Mouse (Mus musculus) midbrain, postnatal 0 days (tissue): ENCODE data around the gene 1700080O16Rik. TPM values are rescaled to one million over a fixed set of nuclear protein-coding genes. Genes with fewer than 3 reads are reported as not detected.
A peak's percentile ranks its signal among the peaks of the same experiment; 100 is the strongest.

ENCODE experiments used
- ATAC-seq: fragments of 200-750 bp; cut with Nextera tagmentation; 2 replicates; pipeline ENCODE4 v1.8.0; 2017; ENCODE audit warnings: moderate number of reproducible peaks, mild to moderate bottlenecking, moderate TSS enrichment, moderate library complexity; ENCODE audit not compliant: low FRiP score
- DNase-seq: peaks from one replicate; pipeline ENCODE4 v3.0.0-alpha.2; 2015; ENCODE audit warnings: low spot score
- H3K27ac ChIP-seq: fragments of 300-500 bp; sonication (generic); 2 replicates; pipeline ENCODE4 v1.5.1; 2014; ENCODE audit warnings: low read depth, mild to moderate bottlenecking, low read length, mixed read lengths
- H3K27me3 ChIP-seq: fragments of 300-500 bp; sonication (generic); 2 replicates; pipeline ENCODE4 v1.6.1; 2014; ENCODE audit warnings: low read length, control low read depth, mixed read lengths; ENCODE audit not compliant: insufficient read depth
- H3K36me3 ChIP-seq: fragments of 300-500 bp; sonication (generic); 2 replicates; pipeline ENCODE4 v1.6.1; 2014; ENCODE audit warnings: low read length, control low read depth, mixed read lengths; ENCODE audit not compliant: insufficient read depth
- H3K4me1 ChIP-seq: fragments of 300-500 bp; sonication (generic); 2 replicates; pipeline ENCODE4 v1.6.1; 2014; ENCODE audit warnings: mild to moderate bottlenecking, control low read depth, antibody characterized with exemption, low read length, mixed read lengths; ENCODE audit not compliant: insufficient read depth
- H3K4me2 ChIP-seq: fragments of 300-500 bp; sonication (generic); 2 replicates; pipeline ENCODE4 v1.6.1; 2014; ENCODE audit warnings: low read depth, mild to moderate bottlenecking, low read length, mixed read lengths; ENCODE audit not compliant: poor library complexity, severe bottlenecking
- H3K4me3 ChIP-seq: fragments of 300-500 bp; sonication (generic); 2 replicates; pipeline ENCODE4 v1.5.1; 2014; ENCODE audit warnings: low read depth, mild to moderate bottlenecking, low read length, moderate library complexity
- H3K9ac ChIP-seq: fragments of 300-500 bp; sonication (generic); replicated peaks from 2 replicates; pipeline ENCODE4 v1.6.1; 2014; ENCODE audit warnings: mild to moderate bottlenecking, low read length, moderate library complexity, mixed read lengths; ENCODE audit not compliant: poor library complexity, severe bottlenecking
- H3K9me3 ChIP-seq: fragments of 300-500 bp; sonication (generic); 2 replicates; pipeline ENCODE4 v1.6.1; 2016; ENCODE audit warnings: low read length, control low read depth
- CTCF ChIP-seq: IDR thresholded peaks from 2 replicates; pipeline ENCODE4 v1.5.1; 2016; ENCODE audit warnings: antibody characterized with exemption, mild to moderate bottlenecking
- WGBS: fragments of 180-500 bp; shearing (Covaris S2); extraction: QIAGEN DNeasy Blood & Tissue Kit; methylation state at CpG from one replicate; pipeline ENCODE4 v1.1.7; 2014; 5-methylcytosine and 5-hydroxymethylcytosine counted together
- polyA plus RNA-seq: library from polyadenylated mRNA; unstranded; fragments of >200 nt; fragmentation: Nextera tagmentation; extraction: Ambion mirVana; gene quantifications from 2 replicates; pipeline ENCODE4 v1.2.1, GENCODE M21; 2015
- total RNA-seq: library from RNA; depleted of rRNA; stranded (reverse); fragments of >200 nt; gene quantifications from 2 replicates; pipeline ENCODE4 v1.2.3, GENCODE M21; 2014; rRNA removed

The 1700080O16Rik gene
- not detected in 2 replicates for total RNA-seq
- polyA plus RNA-seq, result not detected in 2 replicates

DNA sequence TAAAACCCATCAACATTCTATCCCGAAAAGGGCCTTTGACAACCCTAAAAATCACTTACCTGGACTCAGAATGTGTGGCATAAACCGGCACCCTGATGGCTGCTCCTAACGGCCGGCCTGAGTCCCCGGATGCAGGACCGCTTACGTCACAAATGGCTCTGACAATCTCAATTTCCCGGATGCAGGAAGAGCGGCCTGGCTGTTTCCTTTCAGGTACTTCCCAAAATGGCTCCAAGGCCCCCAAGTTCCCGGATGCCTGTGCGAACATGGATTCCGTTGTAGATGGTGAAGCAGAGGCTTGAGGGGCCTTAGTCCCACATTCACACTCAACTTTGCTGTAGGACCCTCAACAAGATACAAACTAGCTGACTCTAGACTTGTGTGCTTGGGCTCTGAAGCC is at the start of gene 1700080O16Rik:
TSS of gene 1700080O16Rik (minus strand) at position 101 of the 400 bp plus-strand sequence.
- H3K9me3 ChIP-seq, result no peaks in the 10 kb centered on the region
- no peak for TF ChIP-seq CTCF
- no peak within 1 kb of the TSS for H3K4me3 ChIP-seq
- no peak for DNase-seq
- no peak within 1 kb of the TSS for H3K4me2 ChIP-seq
- no peak for ATAC-seq
- no peaks in the 10 kb centered on the region for H3K27me3 ChIP-seq
- H3K27ac ChIP-seq, result no peak within 1 kb of the TSS
- 94% methylated on average over 12 of the region's 12 CpGs for WGBS
- no peaks in the 10 kb centered on the region for H3K4me1 ChIP-seq
- H3K36me3 ChIP-seq, result no peaks in the 10 kb centered on the region
- H3K9ac ChIP-seq, result no peak within 1 kb of the TSS

DNA sequence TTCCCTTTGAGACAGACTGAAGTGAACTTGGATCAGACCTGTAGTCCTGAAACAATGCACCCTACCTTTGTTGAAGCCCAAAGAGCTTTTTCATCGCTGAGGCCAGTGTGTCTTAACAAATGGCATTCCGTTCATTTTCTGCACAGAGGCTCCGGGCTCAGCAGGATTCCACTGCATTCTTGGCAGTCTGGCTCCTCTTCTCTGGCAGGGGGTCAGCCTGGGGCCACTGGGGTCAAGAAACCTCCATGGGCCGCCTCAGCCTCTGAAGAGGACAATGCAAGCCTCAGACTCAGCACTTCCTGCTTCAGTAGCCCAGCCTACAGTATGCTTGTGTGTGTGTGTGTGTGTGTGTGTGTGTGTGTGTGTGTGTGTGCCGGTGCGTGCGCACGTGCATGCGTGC is 45.1 kb upstream of the 1700080O16Rik start:
- 58% methylated on average over 9 of the region's 9 CpGs for WGBS
- Histone ChIP-seq H3K4me1 (no peaks in the 10 kb centered on the region), H3K4me3 (no peak overlapping the region), H3K36me3 (no peaks in the 10 kb centered on the region), H3K9me3 (no peaks in the 10 kb centered on the region), H3K9ac (no peak overlapping the region), H3K27me3 (no peaks in the 10 kb centered on the region), H3K4me2 (no peak overlapping the region), H3K27ac (no peak overlapping the region)
- no peak for TF ChIP-seq CTCF
- no peak for ATAC-seq
- no peak for DNase-seq

GRCm38 (mm10) chrX:52000072-52000471 is 27.5 kb upstream of the 1700080O16Rik start:
- ATAC-seq, result no peak
- 69% methylated on average over 5 of the region's 5 CpGs for WGBS

GRCm38 (mm10) chrX:51999426-51999825 is 26.9 kb upstream of the 1700080O16Rik start:
- DNase-seq (no peak), ATAC-seq (no peak)
- H3K9ac ChIP-seq, result no peak overlapping the region
- no peaks in the 10 kb centered on the region for H3K27me3 ChIP-seq
- H3K27ac ChIP-seq, result no peak overlapping the region
- no peaks in the 10 kb centered on the region for H3K9me3 ChIP-seq
- H3K4me1 ChIP-seq, result no peaks in the 10 kb centered on the region
- WGBS, result 63% methylated on average over 4 of the region's 4 CpGs
- H3K4me3 ChIP-seq, result no peak overlapping the region
- TF ChIP-seq CTCF, result peak; percentile 43
- H3K4me2 ChIP-seq, result no peak overlapping the region
- H3K36me3 ChIP-seq, result no peaks in the 10 kb centered on the region

More at GRCm38 (mm10) chrX:52000072-52000471, 27.5 kb upstream of the 1700080O16Rik start:
- H3K27me3 ChIP-seq, result no peaks in the 10 kb centered on the region
- no peaks in the 10 kb centered on the region for H3K36me3 ChIP-seq
- no peak overlapping the region for H3K4me3 ChIP-seq
- no peaks in the 10 kb centered on the region for H3K9me3 ChIP-seq
- H3K4me2 ChIP-seq, result no peak overlapping the region
- no peak overlapping the region for H3K9ac ChIP-seq
- H3K4me1 ChIP-seq, result no peaks in the 10 kb centered on the region
- no peak overlapping the region for H3K27ac ChIP-seq
- TF ChIP-seq CTCF, result no peak
- no peak for DNase-seq

GRCm38 (mm10) chrX:51976361-51976760 is 3.8 kb upstream of the 1700080O16Rik start:
- no peak overlapping the region for H3K9ac ChIP-seq
- no peak for TF ChIP-seq CTCF
- no peaks in the 10 kb centered on the region for H3K9me3 ChIP-seq
- DNase-seq (no peak), ATAC-seq (no peak)
- no peaks in the 10 kb centered on the region for H3K36me3 ChIP-seq
- H3K4me1 ChIP-seq, result no peaks in the 10 kb centered on the region
- no peaks in the 10 kb centered on the region for H3K27me3 ChIP-seq
- H3K4me3 ChIP-seq, result no peak overlapping the region
- H3K27ac ChIP-seq, result no peak overlapping the region
- WGBS, result 72% methylated on average over 4 of the region's 4 CpGs
- no peak overlapping the region for H3K4me2 ChIP-seq

GRCm38 (mm10) chrX:51974618-51975017 is 2.0 kb upstream of the 1700080O16Rik start:
- H3K4me1 ChIP-seq, result no peaks in the 10 kb centered on the region
- H3K9me3 ChIP-seq, result no peaks in the 10 kb centered on the region

More at GRCm38 (mm10) chrX:51974618-51975017, 2.0 kb upstream of the 1700080O16Rik start:
- H3K9ac ChIP-seq, result no peak overlapping the region
- no peak overlapping the region for H3K4me3 ChIP-seq
- no peak overlapping the region for H3K27ac ChIP-seq
- TF ChIP-seq CTCF, result no peak
- DNase-seq (no peak), ATAC-seq (no peak)
- H3K4me2 ChIP-seq, result no peak overlapping the region
- H3K36me3 ChIP-seq, result no peaks in the 10 kb centered on the region
- H3K27me3 ChIP-seq, result no peaks in the 10 kb centered on the region
